Mouse (Mus musculus): ENCODE data around the gene Chic2. TPM values are rescaled to one million over a fixed set of nuclear protein-coding genes. Genes with fewer than 3 reads are reported as not detected.

Chic2 gene
- total and polyA plus RNA-seq, 2 experiments from 2014 or later: 12.8 to 33.9 TPM

- Histone ChIP-seq H3K27ac (no peak overlapping the region), H3K9me3 (ENCODE audit: low read length) (no peaks in the 10 kb centered on the region), H3K4me3 (ENCODE audit: low read length) (no peak overlapping the region), H3K4me2 (ENCODE audit: low read depth, low read length) (peak overlapping the region; percentile 25; the same call in 1 of the 2 replicates), H3K36me3 (ENCODE audit: insufficient read depth, low read length) (no peaks in the 10 kb centered on the region), H3K4me1 (ENCODE audit: insufficient read depth, low read length) (no peaks in the 10 kb centered on the region), H3K9ac (replicated peaks; ENCODE audit: low read length) (no peak overlapping the region), H3K27me3 (ENCODE audit: insufficient read depth, low read length) (peaks cover 68% of the 10 kb centered on the region)
- TF ChIP-seq CTCF (IDR thresholded peaks at IDR 0.05; ENCODE audit: low read depth): no peak
- DNase-seq (ENCODE audit: low spot score): no peak
- WGBS: 3% methylated on average over 23 of the region's 23 CpGs
- ATAC-seq: no peak
These were observed 26.2 kb upstream of the Chic2 start for GRCm38 (mm10) chr5:75070656-75071375.

GRCm38 (mm10) chr5:75070132-75070531 is 25.6 kb upstream of the Chic2 start:
- Histone ChIP-seq H3K4me3 (ENCODE audit: low read length) (no peak overlapping the region), H3K27ac (no peak overlapping the region), H3K27me3 (ENCODE audit: insufficient read depth, low read length) (peaks cover 62% of the 10 kb centered on the region), H3K9me3 (ENCODE audit: low read length) (0 out of 2 replicates have a peak, but pooled peaks cover under 1% of the 10 kb centered on the region), H3K36me3 (ENCODE audit: insufficient read depth, low read length) (no peaks in the 10 kb centered on the region), H3K4me2 (ENCODE audit: low read depth, low read length) (no peak overlapping the region), H3K9ac (replicated peaks; ENCODE audit: low read length) (no peak overlapping the region), H3K4me1 (ENCODE audit: insufficient read depth, low read length) (no peaks in the 10 kb centered on the region)
- DNase-seq (ENCODE audit: low spot score): no peak
- no peak for TF ChIP-seq CTCF (IDR thresholded peaks at IDR 0.05; ENCODE audit: low read depth)
- no peak for ATAC-seq
- 6% methylated on average over 13 of the region's 13 CpGs for whole genome bisulfite sequencing

GRCm38 (mm10) chr5:75067125-75067756 is 22.7 kb upstream of the Chic2 start:
- TF ChIP-seq CTCF (IDR thresholded peaks at IDR 0.05; ENCODE audit: low read depth): no peak
- peak overlapping the region; percentile 88 for H3K4me2 ChIP-seq (ENCODE audit: low read depth, low read length)
- H3K27me3 ChIP-seq (ENCODE audit: insufficient read depth, low read length): peaks cover 35% of the 10 kb centered on the region
- 2% methylated on average over 29 of the region's 30 CpGs for WGBS
- no peaks in the 10 kb centered on the region for H3K4me1 ChIP-seq (ENCODE audit: insufficient read depth, low read length)
- peak overlapping the region; percentile 45; the same call in 1 of the 2 replicates for H3K9ac ChIP-seq (replicated peaks; ENCODE audit: low read length)
- H3K9me3 ChIP-seq (ENCODE audit: low read length): 0 out of 2 replicates have a peak, but pooled peaks cover 2% of the 10 kb centered on the region
- no peaks in the 10 kb centered on the region for H3K36me3 ChIP-seq (ENCODE audit: insufficient read depth, low read length)
- ATAC-seq (peak; percentile 73; the same call in 1 of the 2 replicates), DNase-seq (ENCODE audit: low spot score) (peak; percentile 72)
- H3K27ac ChIP-seq: no peak overlapping the region
- H3K4me3 ChIP-seq (ENCODE audit: low read length): peak overlapping the region; percentile 51

GRCm38 (mm10) chr5:75066715-75067114 is 22.1 kb upstream of the Chic2 start:
- Histone ChIP-seq H3K4me3 (ENCODE audit: low read length) (peak overlapping the region; percentile 51), H3K27ac (no peak overlapping the region), H3K9ac (replicated peaks; ENCODE audit: low read length) (no peak overlapping the region), H3K9me3 (ENCODE audit: low read length) (0 out of 2 replicates have a peak, but pooled peaks cover 2% of the 10 kb centered on the region), H3K4me2 (ENCODE audit: low read depth, low read length) (peak overlapping the region; percentile 88), H3K4me1 (ENCODE audit: insufficient read depth, low read length) (no peaks in the 10 kb centered on the region), H3K27me3 (ENCODE audit: insufficient read depth, low read length) (peaks cover 31% of the 10 kb centered on the region), H3K36me3 (ENCODE audit: insufficient read depth, low read length) (no peaks in the 10 kb centered on the region)
- 5% methylated on average over 6 of the region's 10 CpGs for WGBS
- no peak for TF ChIP-seq CTCF (IDR thresholded peaks at IDR 0.05; ENCODE audit: low read depth)
- DNase-seq (ENCODE audit: low spot score): no peak
- ATAC-seq: no peak; the same call in 1 of the 2 replicates

- Histone ChIP-seq H3K4me2 (ENCODE audit: low read depth, low read length) (no peak overlapping the region), H3K36me3 (ENCODE audit: insufficient read depth, low read length) (no peaks in the 10 kb centered on the region), H3K27ac (no peak overlapping the region), H3K9ac (replicated peaks; ENCODE audit: low read length) (no peak overlapping the region), H3K27me3 (ENCODE audit: insufficient read depth, low read length) (peaks cover 4% of the 10 kb centered on the region; the same call in 1 of the 2 replicates), H3K9me3 (ENCODE audit: low read length) (0 out of 2 replicates have a peak, but pooled peaks cover 2% of the 10 kb centered on the region), H3K4me1 (ENCODE audit: insufficient read depth, low read length) (no peaks in the 10 kb centered on the region), H3K4me3 (ENCODE audit: low read length) (no peak overlapping the region)
- ATAC-seq (no peak), DNase-seq (ENCODE audit: low spot score) (no peak)
- TF ChIP-seq CTCF (IDR thresholded peaks at IDR 0.05; ENCODE audit: low read depth): no peak
- WGBS: 18% methylated on average over 4 of the region's 4 CpGs
These were observed 18.6 kb upstream of the Chic2 start for GRCm38 (mm10) chr5:75063177-75063576.

- Histone ChIP-seq H3K27me3 (ENCODE audit: insufficient read depth, low read length) (no peaks in the 10 kb centered on the region), H3K4me3 (ENCODE audit: low read length) (no peak overlapping the region), H3K9me3 (ENCODE audit: low read length) (no peaks in the 10 kb centered on the region), H3K4me1 (ENCODE audit: insufficient read depth, low read length) (no peaks in the 10 kb centered on the region), H3K27ac (no peak overlapping the region), H3K36me3 (ENCODE audit: insufficient read depth, low read length) (no peaks in the 10 kb centered on the region), H3K4me2 (ENCODE audit: low read depth, low read length) (no peak overlapping the region), H3K9ac (replicated peaks; ENCODE audit: low read length) (no peak overlapping the region)
- WGBS: 82% methylated on average over 4 of the region's 4 CpGs
- ATAC-seq: no peak
- no peak for DNase-seq (ENCODE audit: low spot score)
- no peak for TF ChIP-seq CTCF (IDR thresholded peaks at IDR 0.05; ENCODE audit: low read depth)
These were observed 6.5 kb upstream of the Chic2 start for GRCm38 (mm10) chr5:75051109-75051508.
